Mouse (Mus musculus) retina, embryonic 14.5 days (tissue): Measurements from ENCODE around the gene Gm21083.
A peak's percentile ranks its signal among the peaks of the same experiment; 100 is the strongest.
"Not testable (repeated sequence)": the region's sequence is repeated elsewhere in the genome, so short reads cannot be mapped to it uniquely, and the experiment has no call there.

ENCODE experiments used
- DNase-seq: peaks from one replicate; pipeline ENCODE4 v3.0.0-alpha.2; 2015; ENCODE audit warnings: low spot score

Gm21083 gene

DNA sequence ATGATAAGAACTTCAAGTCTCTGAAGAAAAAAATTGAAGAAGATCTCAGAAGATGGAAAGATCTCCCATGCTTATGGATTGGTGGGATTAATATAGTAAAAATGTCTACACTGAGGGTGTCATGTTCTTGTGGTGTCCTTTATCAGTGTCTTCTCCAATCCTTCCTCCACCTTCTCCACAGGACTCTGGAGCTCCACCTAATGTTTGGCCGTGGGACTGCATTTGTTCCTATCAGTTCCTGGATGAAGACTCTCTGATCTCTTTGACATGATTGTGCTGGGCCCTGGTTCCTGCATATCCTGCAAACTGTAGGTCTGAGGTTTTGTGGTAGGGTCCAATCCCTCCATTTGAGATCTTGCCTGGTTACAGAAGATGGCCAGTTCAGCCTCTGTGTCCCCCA, 51.0 kb downstream of the Gm21083 start:
- DNase-seq, result not testable (repeated sequence)

DNA sequence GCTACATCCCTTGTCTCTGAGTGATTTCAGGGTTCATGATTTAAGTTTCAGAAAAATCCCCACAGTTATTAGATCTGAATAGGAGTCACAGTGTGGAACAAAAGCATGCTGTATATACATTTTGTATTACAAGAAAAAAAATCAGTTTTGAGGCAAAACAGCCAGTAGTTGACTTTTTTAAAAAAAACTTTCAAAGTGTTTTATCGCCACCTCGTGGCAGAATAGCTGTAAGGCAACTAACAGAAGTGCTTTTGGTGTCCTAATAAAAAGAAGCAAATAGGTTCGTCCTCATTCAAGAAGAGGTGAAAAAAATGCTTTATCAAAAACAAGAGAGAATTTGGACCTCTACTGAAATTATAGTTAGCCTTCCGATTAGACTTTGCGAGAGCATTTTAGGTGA, 52.9 kb downstream of the Gm21083 start:
- DNase-seq, result peak; percentile 42
